Mouse (Mus musculus) forebrain, embryonic 14.5 days (tissue): Measurements from ENCODE around the gene Clrn1. TPM values are rescaled to one million over a fixed set of nuclear protein-coding genes. Genes with fewer than 3 reads are reported as not detected.
A peak's percentile ranks its signal among the peaks of the same experiment; 100 is the strongest.

ENCODE experiments used
- ATAC-seq: fragments of 200-750 bp; cut with Nextera tagmentation; 2 replicates; pipeline ENCODE4 v1.8.0; 2017; ENCODE audit warnings: mild to moderate bottlenecking, moderate library complexity
- DNase-seq: peaks from one replicate; pipeline ENCODE4 v3.0.0-alpha.2; 2015; ENCODE audit warnings: low spot score
- H3K27ac ChIP-seq: fragments of 300-500 bp; sonication (generic); 2 replicates; pipeline ENCODE4 v1.5.1; 2014; ENCODE audit warnings: low read depth, mild to moderate bottlenecking, control low read depth, low read length, moderate library complexity
- H3K27me3 ChIP-seq: fragments of 300-500 bp; sonication (generic); replicated peaks from 2 replicates; pipeline ENCODE4 v1.6.1; 2014; ENCODE audit warnings: low read length, control low read depth, mixed read lengths; ENCODE audit not compliant: control insufficient read depth, insufficient read depth
- H3K36me3 ChIP-seq: fragments of 300-500 bp; sonication (generic); 2 replicates; pipeline ENCODE4 v1.6.1; 2014; ENCODE audit warnings: low read length, control low read depth; ENCODE audit not compliant: control insufficient read depth, insufficient read depth
- H3K4me1 ChIP-seq: fragments of 300-500 bp; sonication (generic); 2 replicates; pipeline ENCODE4 v1.6.1; 2014; ENCODE audit warnings: antibody characterized with exemption, low read length, control low read depth; ENCODE audit not compliant: control insufficient read depth, insufficient read depth
- H3K4me2 ChIP-seq: fragments of 300-500 bp; sonication (generic); 2 replicates; pipeline ENCODE4 v1.6.1; 2014; ENCODE audit warnings: mild to moderate bottlenecking, control low read depth, low read length
- H3K4me3 ChIP-seq: fragments of 300-500 bp; sonication (generic); 2 replicates; pipeline ENCODE4 v1.5.1; 2014; ENCODE audit warnings: low read depth, low read length, control low read depth
- H3K9ac ChIP-seq: fragments of 300-500 bp; sonication (generic); 2 replicates; pipeline ENCODE4 v1.6.1; 2014; ENCODE audit warnings: mild to moderate bottlenecking, low read length, control low read depth, moderate library complexity
- H3K9me3 ChIP-seq: fragments of 300-500 bp; sonication (generic); replicated peaks from 2 replicates; pipeline ENCODE4 v1.6.1; 2016; ENCODE audit warnings: low read length, control low read depth, mixed read lengths; ENCODE audit not compliant: control insufficient read depth
- WGBS: fragments of 180-500 bp; shearing (Covaris S2); extraction: QIAGEN DNeasy Blood & Tissue Kit; methylation state at CpG from one replicate; pipeline ENCODE4 v1.1.7; 2014; 5-methylcytosine and 5-hydroxymethylcytosine counted together
- polyA plus RNA-seq: library from polyadenylated mRNA; unstranded; fragments of >200 nt; fragmentation: Nextera tagmentation; extraction: Ambion mirVana; gene quantifications from 2 replicates; pipeline ENCODE4 v1.2.1, GENCODE M21; 2014

Gene Clrn1
- 0.51 and 0.93 TPM in 2 replicates for polyA plus RNA-seq

DNA sequence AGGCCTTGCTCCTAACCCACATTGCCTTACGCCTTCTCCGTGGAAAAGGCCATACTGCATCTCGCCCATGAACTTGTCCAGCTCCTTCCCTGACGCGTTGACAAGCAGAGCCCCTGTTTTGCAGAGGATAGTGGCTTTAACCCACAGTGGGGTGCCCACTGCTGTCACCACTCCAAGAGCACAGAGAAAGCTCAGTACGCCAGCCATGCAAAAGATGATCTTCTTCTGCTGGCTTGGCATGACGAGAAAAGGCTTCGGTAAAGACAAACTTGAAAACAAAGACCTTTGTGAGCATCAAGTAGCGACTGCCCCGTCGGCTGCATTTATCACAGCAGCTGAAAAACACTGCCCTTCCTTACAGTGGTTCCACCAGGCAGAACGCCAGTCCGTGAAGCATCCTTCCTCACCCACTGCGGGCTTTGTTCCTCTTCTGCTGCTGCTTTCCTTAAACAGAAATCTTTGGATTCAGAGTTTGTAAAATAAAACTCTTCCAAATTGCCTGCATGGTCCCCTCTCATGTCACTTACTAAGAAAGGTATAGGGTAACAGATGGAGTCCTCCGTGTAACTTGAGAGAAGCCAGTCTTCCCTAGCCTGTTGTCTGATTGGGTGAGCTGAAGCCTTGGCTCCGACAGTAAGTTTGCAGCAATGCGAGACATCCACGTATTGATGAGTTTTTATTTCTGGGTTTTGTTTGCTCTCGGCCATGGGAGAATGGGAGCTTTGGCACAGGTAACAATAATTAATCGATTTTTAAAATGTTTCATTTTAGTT, at the start of gene Clrn1:
Gene Clrn1, minus strand, starts transcription at position 540 of the 773 bp plus-strand sequence.
- WGBS = 63% methylated on average over 20 of the region's 20 CpGs
- H3K27ac ChIP-seq = no peak within 1 kb of the TSS
- no peak within 1 kb of the TSS for H3K4me3 ChIP-seq
- no peak within 1 kb of the TSS for H3K4me2 ChIP-seq
- ATAC-seq (no peak), DNase-seq (no peak)
- H3K27me3 ChIP-seq = no peaks in the 10 kb centered on the region
- H3K4me1 ChIP-seq = peaks cover 3% of the 10 kb centered on the region; the same call in 1 of the 2 replicates
- no peak within 1 kb of the TSS for H3K9ac ChIP-seq
- H3K9me3 ChIP-seq = no peaks in the 10 kb centered on the region
- H3K36me3 ChIP-seq = no peaks in the 10 kb centered on the region

DNA sequence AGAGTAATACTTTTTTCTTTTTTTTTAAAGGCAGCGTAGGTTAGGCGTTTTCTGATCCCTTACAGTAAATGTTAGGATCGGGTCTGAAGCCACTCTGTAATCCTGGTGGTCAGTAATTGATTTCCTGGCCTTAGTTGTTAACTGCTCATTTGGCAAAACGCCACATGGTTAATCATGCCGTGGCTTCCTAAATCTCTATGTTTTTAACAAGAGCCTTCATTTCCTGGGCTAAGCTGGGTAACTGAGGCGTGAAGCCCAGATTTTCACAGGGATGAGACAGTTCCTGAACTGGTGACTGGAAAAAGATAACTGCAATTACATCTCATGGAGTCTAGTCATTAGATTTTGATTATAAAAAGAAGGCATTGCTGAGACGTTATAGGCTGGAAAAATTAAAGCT, 38.9 kb upstream of the Clrn1 start:
- Histone ChIP-seq H3K36me3 (no peaks in the 10 kb centered on the region), H3K27ac (no peak overlapping the region), H3K27me3 (no peaks in the 10 kb centered on the region), H3K9me3 (no peaks in the 10 kb centered on the region), H3K4me2 (no peak overlapping the region), H3K4me3 (no peak overlapping the region), H3K9ac (no peak overlapping the region), H3K4me1 (no peaks in the 10 kb centered on the region)
- 49% methylated on average over 7 of the region's 7 CpGs for WGBS
- DNase-seq (peak; percentile 10), ATAC-seq (no peak)

DNA sequence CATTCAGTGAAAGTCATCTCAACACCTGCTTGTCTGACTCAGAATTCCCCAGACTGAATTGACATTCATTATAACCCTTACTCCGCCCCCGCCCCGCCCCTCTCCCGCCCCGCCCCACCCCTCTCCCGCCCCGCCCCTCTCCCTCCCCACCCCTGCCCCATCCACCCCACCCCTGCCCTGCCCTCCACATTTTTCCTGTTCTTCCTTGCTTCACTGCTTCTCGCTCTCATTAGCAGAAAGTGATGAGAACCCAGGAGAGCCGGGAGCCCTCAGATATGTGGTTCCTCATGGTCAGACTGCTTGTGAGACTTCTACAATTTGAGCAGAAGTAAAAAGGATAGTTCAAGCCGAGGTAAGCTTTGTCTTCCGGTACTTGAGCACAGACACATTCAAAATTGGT, 38.0 kb upstream of the Clrn1 start:
- no peak for ATAC-seq
- H3K9ac ChIP-seq = no peak overlapping the region
- H3K27ac ChIP-seq = no peak overlapping the region
- no peaks in the 10 kb centered on the region for H3K27me3 ChIP-seq
- H3K4me2 ChIP-seq = no peak overlapping the region
- 73% methylated on average over 10 of the region's 11 CpGs for whole genome bisulfite sequencing
- no peak for DNase-seq
- no peaks in the 10 kb centered on the region for H3K9me3 ChIP-seq
- no peaks in the 10 kb centered on the region for H3K4me1 ChIP-seq
- H3K36me3 ChIP-seq = no peaks in the 10 kb centered on the region
- H3K4me3 ChIP-seq = no peak overlapping the region

DNA sequence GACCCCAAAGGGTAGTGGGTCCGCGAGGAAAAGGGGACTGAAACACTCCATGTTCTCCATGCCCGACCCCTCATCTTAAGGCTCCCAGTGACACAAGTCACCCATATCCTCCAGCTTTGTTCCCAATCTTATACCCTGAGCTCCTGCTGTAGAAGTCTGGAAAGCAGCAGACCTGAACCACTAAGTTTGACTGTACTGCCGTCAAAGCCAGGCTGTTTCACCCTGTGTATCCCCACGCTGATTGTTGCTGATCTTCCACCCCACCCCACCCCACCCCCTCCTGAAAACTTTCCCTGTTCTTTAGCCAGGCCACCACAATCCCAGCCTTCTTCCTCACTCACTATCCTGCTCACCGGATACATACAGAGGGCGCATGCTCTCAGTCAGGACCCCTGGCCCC, 37.5 kb upstream of the Clrn1 start:
- H3K4me3 ChIP-seq = no peak overlapping the region
- H3K4me2 ChIP-seq = no peak overlapping the region
- no peak for ATAC-seq
- H3K36me3 ChIP-seq = no peaks in the 10 kb centered on the region
- H3K9me3 ChIP-seq = no peaks in the 10 kb centered on the region
- DNase-seq = no peak
- no peaks in the 10 kb centered on the region for H3K27me3 ChIP-seq
- no peak overlapping the region for H3K9ac ChIP-seq
- no peak overlapping the region for H3K27ac ChIP-seq
- no peaks in the 10 kb centered on the region for H3K4me1 ChIP-seq
- WGBS = 80% methylated on average over 7 of the region's 7 CpGs

DNA sequence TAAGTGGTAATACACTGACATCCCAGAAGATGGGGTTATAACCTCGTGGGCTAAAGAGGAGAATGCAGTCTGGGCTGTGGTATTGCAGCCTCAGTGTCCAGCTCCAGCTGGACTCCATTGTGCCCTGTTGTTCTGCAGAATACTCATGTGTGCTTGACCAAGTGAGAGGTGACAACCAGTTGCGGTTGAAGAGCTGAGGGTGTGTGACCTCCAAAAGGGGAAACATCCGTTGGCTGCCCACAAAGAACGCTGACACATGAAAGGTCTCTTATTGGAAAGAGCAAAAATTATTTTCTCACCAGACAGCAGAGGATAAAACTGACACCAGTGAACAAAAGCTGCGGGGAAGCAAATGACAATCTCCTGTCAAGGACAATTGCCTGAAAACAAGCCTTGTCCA, 36.2 kb upstream of the Clrn1 start:
- Histone ChIP-seq H3K4me1 (no peaks in the 10 kb centered on the region), H3K27ac (no peak overlapping the region), H3K36me3 (no peaks in the 10 kb centered on the region), H3K4me3 (no peak overlapping the region), H3K9ac (no peak overlapping the region), H3K9me3 (no peaks in the 10 kb centered on the region), H3K27me3 (no peaks in the 10 kb centered on the region), H3K4me2 (no peak overlapping the region)
- no peak for DNase-seq
- WGBS = 80% methylated on average over 5 of the region's 5 CpGs
- ATAC-seq = no peak

DNA sequence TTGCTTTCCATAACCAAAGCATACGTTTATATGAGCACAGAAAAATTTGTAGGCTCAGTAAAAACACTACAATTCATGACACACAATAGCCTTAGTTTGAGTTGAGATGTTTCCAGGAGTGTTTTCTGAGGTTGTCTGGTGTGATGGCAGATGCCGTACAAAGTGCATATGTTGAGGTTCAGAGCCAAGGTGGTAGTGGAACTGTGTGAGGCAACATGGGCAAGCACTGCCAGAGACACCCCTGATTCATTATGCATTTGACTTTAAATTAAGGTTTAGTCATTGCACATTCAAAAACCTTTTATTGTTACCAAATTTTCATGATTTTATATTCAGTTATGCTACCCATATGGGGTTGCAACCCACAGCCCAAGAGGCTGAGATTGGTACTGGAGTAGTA, 19.5 kb upstream of the Clrn1 start:
- peak; percentile 40; the same call in 1 of the 2 replicates for ATAC-seq
- no peak overlapping the region for H3K27ac ChIP-seq
- WGBS = 76% methylated on average over 2 of the region's 2 CpGs

DNA sequence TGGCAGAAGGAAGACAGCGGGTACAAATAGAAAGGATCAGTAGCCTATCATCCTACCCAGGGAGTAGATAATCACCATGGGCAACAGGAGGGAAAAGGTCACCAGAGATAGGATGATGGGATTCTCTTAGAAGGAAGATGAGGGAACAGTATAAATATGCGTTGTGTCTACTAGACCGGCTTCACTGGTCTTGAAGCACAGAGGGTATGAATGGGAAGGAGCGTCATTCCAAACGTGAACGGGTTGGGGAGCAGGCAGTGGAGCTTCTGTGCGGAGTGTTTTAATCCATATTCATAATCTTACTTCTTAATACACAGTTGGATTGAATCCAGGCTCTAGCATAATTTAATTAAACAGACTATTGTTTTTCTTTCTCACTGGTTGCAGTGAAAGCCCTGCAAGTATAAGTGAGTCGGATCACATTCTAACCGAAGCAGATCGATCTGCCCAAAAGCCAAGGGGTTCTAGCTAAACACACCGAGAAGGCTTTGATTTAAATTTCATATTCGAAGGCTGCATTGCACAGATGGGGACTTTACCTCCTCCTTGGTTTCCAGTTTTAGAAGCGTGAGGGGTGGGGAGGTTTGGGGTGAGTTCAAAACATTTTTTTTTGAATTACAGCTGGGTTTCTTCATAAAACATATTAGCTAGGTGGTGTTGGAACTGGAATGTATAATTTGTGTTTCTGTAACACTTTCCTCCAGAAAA, 17.1 kb upstream of the Clrn1 start:
- H3K27ac ChIP-seq = peak overlapping the region; percentile 39; the same call in 1 of the 2 replicates
- WGBS = 73% methylated on average over 13 of the region's 13 CpGs
- no peaks in the 10 kb centered on the region for H3K36me3 ChIP-seq
- no peaks in the 10 kb centered on the region for H3K4me1 ChIP-seq
- DNase-seq (peak; percentile 46), ATAC-seq (peak; percentile 72; the same call in 1 of the 2 replicates)
- H3K9ac ChIP-seq = no peak overlapping the region
- H3K9me3 ChIP-seq = no peaks in the 10 kb centered on the region
- no peaks in the 10 kb centered on the region for H3K27me3 ChIP-seq
- no peak overlapping the region for H3K4me3 ChIP-seq
- H3K4me2 ChIP-seq = no peak overlapping the region

More for the DNA sequence above, 19.5 kb upstream of the Clrn1 start:
- Histone ChIP-seq H3K4me2 (no peak overlapping the region), H3K4me3 (no peak overlapping the region), H3K9me3 (no peaks in the 10 kb centered on the region), H3K27me3 (no peaks in the 10 kb centered on the region), H3K36me3 (no peaks in the 10 kb centered on the region), H3K9ac (no peak overlapping the region), H3K4me1 (no peaks in the 10 kb centered on the region)
- no peak for DNase-seq

DNA sequence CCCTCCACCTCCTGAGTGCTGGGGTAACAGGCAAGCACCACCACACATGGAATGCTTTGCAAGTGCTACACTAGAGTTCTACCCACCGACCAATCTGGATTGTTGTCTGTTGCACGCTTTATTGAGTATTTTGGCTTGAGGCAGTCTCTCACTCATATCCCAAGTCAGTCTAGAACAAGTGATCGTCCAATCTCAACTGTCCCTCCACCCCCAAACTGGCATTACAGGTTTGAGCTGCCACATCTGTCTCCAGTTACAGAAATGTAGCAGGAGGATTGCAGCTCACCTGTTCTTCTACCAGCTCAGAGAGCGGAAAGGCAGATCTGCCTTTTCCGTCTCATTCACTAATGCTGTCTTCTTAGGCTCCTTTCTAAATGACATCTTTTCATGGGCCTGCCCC, 10.0 kb upstream of the Clrn1 start:
- Histone ChIP-seq H3K9ac (no peak overlapping the region), H3K36me3 (no peaks in the 10 kb centered on the region), H3K27me3 (no peaks in the 10 kb centered on the region), H3K4me1 (0 out of 2 replicates have a peak, but pooled peaks cover 1% of the 10 kb centered on the region), H3K27ac (no peak overlapping the region), H3K9me3 (no peaks in the 10 kb centered on the region), H3K4me3 (no peak overlapping the region), H3K4me2 (no peak overlapping the region)
- DNase-seq = no peak
- ATAC-seq = no peak
- WGBS = 93% methylated on average over 5 of the region's 5 CpGs

DNA sequence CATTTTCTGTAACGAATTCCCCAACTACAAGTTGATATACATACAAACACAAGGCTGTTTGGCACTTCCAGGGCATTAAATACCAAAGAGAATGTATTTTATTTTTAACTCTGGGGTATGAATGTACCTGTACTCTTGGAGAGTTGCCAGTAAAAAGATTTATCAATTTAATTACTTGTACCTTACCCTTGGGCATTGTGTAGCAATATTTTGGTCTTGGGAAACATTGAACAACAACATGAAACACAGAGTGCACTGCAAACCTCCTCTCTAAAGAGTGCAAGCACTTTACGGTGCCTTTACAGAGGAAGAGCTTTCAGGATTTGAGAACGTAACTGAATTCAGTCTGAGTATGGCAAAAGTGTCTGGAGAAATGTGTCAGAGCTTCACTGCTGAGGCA, 9.4 kb upstream of the Clrn1 start:
- no peaks in the 10 kb centered on the region for H3K36me3 ChIP-seq
- H3K9ac ChIP-seq = no peak overlapping the region
- H3K27me3 ChIP-seq = no peaks in the 10 kb centered on the region
- H3K4me3 ChIP-seq = no peak overlapping the region
- ATAC-seq (no peak), DNase-seq (no peak)
- H3K9me3 ChIP-seq = no peaks in the 10 kb centered on the region
- 0 out of 2 replicates have a peak, but pooled peaks cover 6% of the 10 kb centered on the region for H3K4me1 ChIP-seq
- no peak overlapping the region for H3K27ac ChIP-seq
- WGBS = 82% methylated on average over 3 of the region's 3 CpGs
- no peak overlapping the region for H3K4me2 ChIP-seq
